Mouse (Mus musculus) forebrain, embryonic 12.5 days (tissue): Measurements from ENCODE around the gene Tmem110. TPM values are rescaled to one million over a fixed set of nuclear protein-coding genes. Genes with fewer than 3 reads are reported as not detected.

Experiments used
- ATAC-seq: fragments of 200-750 bp; cut with Nextera tagmentation; 2 replicates; pipeline ENCODE4 v1.8.0; 2017; ENCODE audit warnings: moderate TSS enrichment; ENCODE audit not compliant: low FRiP score
- H3K27ac ChIP-seq: fragments of 300-500 bp; sonication (generic); 2 replicates; pipeline ENCODE4 v1.5.1; 2016; ENCODE audit warnings: mild to moderate bottlenecking
- H3K27me3 ChIP-seq: fragments of 300-500 bp; sonication (generic); 2 replicates; pipeline ENCODE4 v1.6.1; 2016; ENCODE audit warnings: mild to moderate bottlenecking
- H3K36me3 ChIP-seq: fragments of 300-500 bp; sonication (generic); replicated peaks from 2 replicates; pipeline ENCODE4 v1.6.1; 2016; ENCODE audit warnings: mild to moderate bottlenecking
- H3K4me1 ChIP-seq: fragments of 300-500 bp; sonication (generic); 2 replicates; pipeline ENCODE4 v1.6.1; 2016
- H3K4me2 ChIP-seq: fragments of 300-500 bp; sonication (generic); 2 replicates; pipeline ENCODE4 v1.6.1; 2016; ENCODE audit warnings: mild to moderate bottlenecking, moderate library complexity
- H3K4me3 ChIP-seq: fragments of 300-500 bp; sonication (generic); replicated peaks from 2 replicates; pipeline ENCODE4 v1.5.1; 2016; ENCODE audit warnings: mild to moderate bottlenecking
- H3K9ac ChIP-seq: fragments of 300-500 bp; sonication (generic); 2 replicates; pipeline ENCODE4 v1.6.1; 2016; ENCODE audit warnings: mild to moderate bottlenecking
- H3K9me3 ChIP-seq: fragments of 300-500 bp; sonication (generic); 2 replicates; pipeline ENCODE4 v1.6.1; 2016
- WGBS: fragments of 180-500 bp; shearing (Covaris S2); methylation state at CpG from one replicate; pipeline ENCODE4 v1.1.7; 2016; 5-methylcytosine and 5-hydroxymethylcytosine counted together
- polyA plus RNA-seq: library from polyadenylated mRNA; unstranded; fragments of >200 nt; fragmentation: Nextera tagmentation; extraction: Ambion mirVana; gene quantifications from 2 replicates; pipeline ENCODE4 v1.2.1, GENCODE M21; 2016

Gene Tmem110
- polyA plus RNA-seq, 1 experiment from 2014 or later: 25.1 TPM

DNA sequence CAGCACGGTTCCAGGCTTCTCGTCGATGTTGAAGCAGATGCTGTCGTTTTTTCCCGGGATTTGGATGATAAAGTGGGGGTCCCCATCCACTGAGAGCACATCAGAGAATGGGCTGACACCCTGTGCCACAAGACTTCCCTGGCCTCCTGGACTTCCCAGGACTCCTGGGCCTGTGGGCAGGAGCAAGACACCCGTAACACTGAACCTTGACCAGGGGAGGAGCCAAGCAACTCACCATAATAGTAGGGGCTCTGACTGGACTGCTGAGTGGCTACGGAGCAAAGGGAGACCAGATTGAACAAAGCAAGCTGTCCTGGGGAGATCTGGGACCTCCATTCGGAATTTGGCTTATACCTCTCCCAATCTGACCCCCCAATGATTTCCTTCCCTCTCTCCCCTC lies 87.3 kb downstream of the Tmem110 start:
- Histone ChIP-seq H3K27me3 (no peaks in the 10 kb centered on the region), H3K36me3 (no peaks in the 10 kb centered on the region), H3K4me2 (no peak overlapping the region), H3K9ac (no peak overlapping the region), H3K27ac (no peak overlapping the region), H3K9me3 (no peaks in the 10 kb centered on the region), H3K4me3 (no peak overlapping the region), H3K4me1 (no peaks in the 10 kb centered on the region)
- no peak for ATAC-seq
- WGBS: 82% methylated on average over 8 of the region's 8 CpGs

DNA sequence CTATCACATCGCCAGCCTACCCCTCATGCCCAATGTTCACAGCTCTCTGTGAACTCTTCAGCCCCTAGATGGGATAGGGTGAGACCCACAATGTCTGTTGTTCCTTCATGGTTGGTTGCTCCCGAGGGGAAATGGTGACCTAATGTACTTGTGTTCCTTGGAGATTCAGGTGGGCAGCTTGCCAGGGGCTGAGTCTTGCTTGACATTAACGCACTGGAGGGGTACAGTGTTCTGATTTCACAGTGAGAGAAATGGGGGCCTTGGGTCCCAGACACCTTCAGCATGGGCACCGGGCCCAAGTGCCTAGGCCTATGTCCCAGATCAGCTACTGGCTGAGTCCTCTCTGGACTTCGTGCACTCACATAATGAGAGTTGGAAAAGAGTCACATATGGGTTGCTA lies 88.0 kb downstream of the Tmem110 start:
- no peaks in the 10 kb centered on the region for H3K9me3 ChIP-seq
- WGBS: 83% methylated on average over 5 of the region's 5 CpGs
- H3K4me3 ChIP-seq: no peak overlapping the region
- H3K9ac ChIP-seq: no peak overlapping the region
- no peak for ATAC-seq
- H3K27me3 ChIP-seq: no peaks in the 10 kb centered on the region
- H3K4me1 ChIP-seq: no peaks in the 10 kb centered on the region
- no peak overlapping the region for H3K4me2 ChIP-seq
- no peak overlapping the region for H3K27ac ChIP-seq
- no peaks in the 10 kb centered on the region for H3K36me3 ChIP-seq

DNA sequence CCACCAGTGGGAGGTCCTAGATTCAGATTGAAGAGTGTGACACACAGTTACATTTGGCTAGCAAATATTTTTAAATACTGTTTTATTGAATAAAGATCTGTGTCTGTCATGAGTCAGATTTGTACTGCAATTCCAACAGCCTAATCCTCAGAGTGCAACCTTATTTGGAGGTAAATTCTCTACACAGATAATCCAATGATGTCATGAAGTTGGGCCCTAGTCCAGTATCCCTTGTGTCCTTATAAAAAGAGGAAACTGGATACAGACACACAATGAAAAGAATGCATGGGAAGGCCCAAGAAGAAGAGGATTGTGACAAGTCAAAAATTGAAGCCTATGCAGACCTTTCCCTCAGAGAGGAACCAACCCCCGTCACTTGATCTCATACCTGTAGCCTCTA lies 91.1 kb downstream of the Tmem110 start:
- WGBS: 95% methylated on average over 1 of the region's 1 CpGs
- ATAC-seq: no peak

DNA sequence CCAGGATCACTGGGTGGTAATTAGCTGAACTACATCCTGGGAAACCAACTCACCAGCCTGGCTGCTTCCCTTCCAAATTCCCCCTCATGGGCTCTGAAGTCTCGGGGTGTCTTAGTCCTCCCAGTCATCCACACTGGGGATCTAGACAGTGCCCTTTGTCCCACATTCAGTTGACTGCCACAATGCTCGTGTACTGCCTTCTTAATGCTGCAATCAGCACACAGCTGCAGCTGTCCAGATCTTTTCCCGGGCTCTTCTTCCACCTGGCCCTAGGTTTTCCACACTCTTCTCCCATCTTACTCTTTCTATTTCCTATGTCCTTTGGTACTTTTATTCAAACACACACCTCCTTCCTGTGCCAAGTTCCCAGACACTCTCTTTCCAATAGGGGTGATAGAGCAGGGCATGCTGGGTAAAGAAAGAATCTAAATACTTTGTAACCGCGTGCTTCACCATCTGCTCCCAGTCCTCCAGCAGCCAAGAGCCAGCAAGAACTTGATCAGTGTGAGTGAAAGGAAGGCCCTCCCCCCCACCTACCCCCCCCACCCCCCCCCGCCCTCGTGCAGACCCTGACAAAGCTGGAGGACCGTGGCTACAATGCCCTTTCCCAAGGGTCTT lies 96.8 kb downstream of the Tmem110 start:
- peaks cover 7% of the 10 kb centered on the region; the same call in 1 of the 2 replicates for H3K4me1 ChIP-seq
- H3K9me3 ChIP-seq: no peaks in the 10 kb centered on the region
- no peaks in the 10 kb centered on the region for H3K27me3 ChIP-seq
- no peak overlapping the region for H3K9ac ChIP-seq
- no peak overlapping the region for H3K4me3 ChIP-seq
- ATAC-seq: no peak
- WGBS: 69% methylated on average over 8 of the region's 8 CpGs
- H3K36me3 ChIP-seq: no peaks in the 10 kb centered on the region
- no peak overlapping the region for H3K27ac ChIP-seq
- no peak overlapping the region for H3K4me2 ChIP-seq

More for the DNA sequence above, 91.1 kb downstream of the Tmem110 start:
- no peak overlapping the region for H3K4me3 ChIP-seq
- H3K4me1 ChIP-seq: no peaks in the 10 kb centered on the region
- H3K9me3 ChIP-seq: no peaks in the 10 kb centered on the region
- H3K36me3 ChIP-seq: no peaks in the 10 kb centered on the region
- no peak overlapping the region for H3K4me2 ChIP-seq
- no peaks in the 10 kb centered on the region for H3K27me3 ChIP-seq
- no peak overlapping the region for H3K9ac ChIP-seq
- no peak overlapping the region for H3K27ac ChIP-seq

DNA sequence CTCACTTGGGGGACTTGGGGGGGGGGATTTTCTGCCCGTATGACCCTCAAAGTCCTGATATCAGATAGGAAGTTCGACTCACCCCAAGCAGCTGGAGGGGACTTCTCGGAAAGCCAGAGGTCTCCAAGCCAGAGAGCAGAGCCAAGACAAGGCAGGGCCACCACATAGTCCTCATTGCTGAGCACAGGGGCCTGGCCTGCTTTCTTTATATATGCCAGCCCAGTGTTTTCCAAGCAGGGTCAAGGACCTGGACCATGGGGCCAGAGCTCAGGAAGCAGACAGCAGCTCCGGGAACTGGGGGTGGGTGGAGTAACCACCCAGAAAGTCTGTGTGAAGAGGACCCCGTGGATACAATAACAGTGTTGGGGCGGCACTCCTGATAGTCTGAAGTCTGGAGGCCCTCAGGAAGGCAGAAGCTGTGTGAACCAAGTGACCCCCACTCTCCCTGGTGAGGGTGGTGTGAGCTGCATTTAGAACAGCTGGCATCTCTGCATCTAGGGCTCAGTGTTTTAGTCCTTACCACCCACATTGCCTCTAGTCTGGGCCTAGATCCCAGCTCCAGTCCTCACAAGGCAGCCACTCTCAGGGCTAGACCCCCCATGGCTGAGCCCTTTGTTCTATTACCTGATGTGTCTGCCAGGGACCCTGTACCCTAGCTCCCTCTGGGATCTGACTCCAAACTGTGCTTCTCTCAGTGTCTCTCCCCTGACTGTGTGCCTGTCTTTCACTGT lies 98.2 kb downstream of the Tmem110 start, which contains the start of gene Itih3:
TSS of gene Itih3 (minus strand) at position 386 of the 731 bp plus-strand sequence.
- Histone ChIP-seq H3K27me3 (no peaks in the 10 kb centered on the region), H3K4me2 (no peak within 1 kb of the TSS), H3K36me3 (no peaks in the 10 kb centered on the region), H3K9ac (no peak within 1 kb of the TSS), H3K27ac (no peak within 1 kb of the TSS), H3K4me1 (peaks cover 7% of the 10 kb centered on the region; the same call in 1 of the 2 replicates), H3K4me3 (no peak within 1 kb of the TSS), H3K9me3 (no peaks in the 10 kb centered on the region)
- 84% methylated on average over 6 of the region's 6 CpGs for WGBS
- no peak for ATAC-seq

DNA sequence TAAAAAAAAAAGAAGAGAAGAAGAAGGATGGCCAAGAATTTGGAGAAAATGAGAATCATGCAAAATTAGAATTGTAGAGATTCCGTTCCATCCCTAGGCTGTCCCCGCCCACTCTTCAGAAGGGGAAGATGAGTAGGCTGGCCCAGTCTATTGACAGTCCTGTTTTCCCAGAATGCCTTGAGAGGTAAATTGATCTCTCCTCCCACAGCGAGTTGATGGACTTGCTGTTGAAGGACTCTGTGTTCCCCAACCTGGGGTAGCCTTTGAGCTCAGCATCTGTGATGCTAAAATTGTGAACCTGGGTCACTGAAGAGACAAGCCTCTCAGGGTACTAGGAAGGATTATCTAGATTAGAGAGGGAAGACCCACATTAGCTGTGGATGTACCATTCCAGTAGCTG lies 100.1 kb downstream of the Tmem110 start:
- ATAC-seq: no peak
- no peak overlapping the region for H3K4me2 ChIP-seq
- peaks cover 7% of the 10 kb centered on the region; the same call in 1 of the 2 replicates for H3K4me1 ChIP-seq
- no peak overlapping the region for H3K27ac ChIP-seq
- H3K36me3 ChIP-seq: no peaks in the 10 kb centered on the region
- WGBS: 88% methylated on average over 3 of the region's 3 CpGs
- no peaks in the 10 kb centered on the region for H3K9me3 ChIP-seq
- H3K4me3 ChIP-seq: no peak overlapping the region
- no peaks in the 10 kb centered on the region for H3K27me3 ChIP-seq
- no peak overlapping the region for H3K9ac ChIP-seq

Other genes starting within 250 kb of the Tmem110 start
- gene Prkcd, start 199.4 kb upstream of the Tmem110 start, polyA plus RNA-seq: 25.8 and 29.0 TPM in 2 replicates
- 10.9 TPM in 2 replicates for gene Rft1, start 171.2 kb upstream of the Tmem110 start, polyA plus RNA-seq
- 24.6 and 28.1 TPM in 2 replicates for gene Sfmbt1, start 110.7 kb upstream of the Tmem110 start, polyA plus RNA-seq
- gene Mustn1, start 53.6 kb downstream of the Tmem110 start, polyA plus RNA-seq: 0.15 and 0.47 TPM in 2 replicates
- gene Itih4, start 60.9 kb downstream of the Tmem110 start, polyA plus RNA-seq: not detected in 2 replicates
- gene Itih3, start 98.2 kb downstream of the Tmem110 start, polyA plus RNA-seq: 0.08 and 0.17 TPM in 2 replicates
- not detected in 2 replicates for gene Itih1, start 117.7 kb downstream of the Tmem110 start, polyA plus RNA-seq
- gene Nek4, start 125.8 kb downstream of the Tmem110 start, polyA plus RNA-seq: 22.9 and 23.2 TPM in 2 replicates
- 60.5 and 66.0 TPM in 2 replicates for gene Glt8d1, start 175.8 kb downstream of the Tmem110 start, polyA plus RNA-seq
- gene Spcs1, start 176.1 kb downstream of the Tmem110 start, polyA plus RNA-seq: 262 and 276 TPM in 2 replicates
- 176 and 189 TPM in 2 replicates for gene Pbrm1, start 193.5 kb downstream of the Tmem110 start, polyA plus RNA-seq
- 98.7 and 107 TPM in 2 replicates for gene Gnl3, start 193.6 kb downstream of the Tmem110 start, polyA plus RNA-seq